Mouse (Mus musculus) spleen, adult 2 months (tissue): ENCODE data around the gene Hist1h2bf.

ENCODE experiments used
- CTCF ChIP-seq: fragments of 200-500 bp; IDR thresholded peaks from 2 replicates; pipeline ENCODE4 v1.5.1; 2011; ENCODE audit warnings: mild to moderate bottlenecking, inconsistent platforms; ENCODE audit not compliant: insufficient read depth, insufficient read length, insufficient replicate concordance; ENCODE audit errors: extremely low read depth
- POLR2A ChIP-seq: fragments of 200-500 bp; IDR thresholded peaks from 2 replicates; pipeline ENCODE4 v1.6.1; 2011; ENCODE audit warnings: low read depth, low read length, inconsistent platforms

DNA sequence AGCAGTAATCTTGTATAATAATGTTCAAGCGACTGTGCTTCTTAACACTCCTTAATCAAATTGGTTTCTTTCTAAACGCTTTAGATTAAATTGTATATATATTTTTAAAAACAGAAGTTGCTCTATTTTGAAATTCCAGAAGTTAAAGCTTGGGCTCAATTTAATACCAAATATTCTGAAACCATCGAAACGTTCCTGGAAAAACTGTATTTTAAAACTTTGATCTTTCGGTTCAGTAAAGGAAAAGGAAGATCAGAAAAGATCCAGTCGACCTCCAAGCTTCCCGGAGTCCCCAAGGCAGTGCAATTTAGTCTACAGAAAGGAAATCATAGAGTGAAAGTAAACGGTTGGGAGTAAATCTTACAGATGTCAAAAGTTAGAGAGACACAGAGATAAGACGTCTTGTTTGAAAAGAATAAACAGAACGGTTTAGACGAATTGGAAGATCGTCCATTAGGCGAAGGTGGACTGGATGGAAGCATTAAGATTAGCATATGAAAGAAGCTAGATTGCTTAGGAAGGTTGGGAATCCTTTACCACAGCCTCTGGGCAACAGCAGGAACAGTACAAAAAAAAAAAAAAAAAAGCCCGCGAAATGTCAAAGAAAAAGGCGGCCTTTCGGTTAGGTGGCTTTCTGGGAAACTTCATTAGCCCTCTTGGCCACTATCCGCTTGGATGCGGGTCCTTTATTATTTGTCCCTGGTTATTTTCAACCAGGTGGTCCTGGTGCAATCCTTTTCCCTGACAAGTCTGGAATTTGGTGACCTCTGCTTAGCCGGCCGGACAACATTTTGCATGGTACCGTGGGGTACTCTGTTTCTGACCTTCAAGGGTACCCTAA is 12.3 kb upstream of the Hist1h2bf start:
- TF ChIP-seq CTCF (no peak), POLR2A (no peak)
